Mouse (Mus musculus) intestine, embryonic 16.5 days (tissue): ENCODE results near the gene Cat. TPM values are rescaled to one million over a fixed set of nuclear protein-coding genes. Genes with fewer than 3 reads are reported as not detected.
A peak's percentile ranks its signal among the peaks of the same experiment; 100 is the strongest.

Experiments used
- ATAC-seq: fragments of 200-750 bp; cut with Nextera tagmentation; 2 replicates; pipeline ENCODE4 v1.8.0; 2017; ENCODE audit warnings: moderate TSS enrichment, moderate library complexity
- H3K27ac ChIP-seq: fragments of 300-500 bp; sonication (generic); 2 replicates; pipeline ENCODE4 v1.5.1; 2014; ENCODE audit warnings: mild to moderate bottlenecking, low read length
- H3K27me3 ChIP-seq: fragments of 300-500 bp; sonication (generic); replicated peaks from 2 replicates; pipeline ENCODE4 v1.6.1; 2014; ENCODE audit warnings: low read length, control low read depth, mixed read lengths; ENCODE audit not compliant: control insufficient read depth, insufficient read depth
- H3K36me3 ChIP-seq: fragments of 300-500 bp; sonication (generic); 2 replicates; pipeline ENCODE4 v1.6.1; 2014; ENCODE audit warnings: low read length, control low read depth; ENCODE audit not compliant: control insufficient read depth, insufficient read depth
- H3K4me1 ChIP-seq: fragments of 300-500 bp; sonication (generic); 2 replicates; pipeline ENCODE4 v1.6.1; 2014; ENCODE audit warnings: low read length, control low read depth, mixed read lengths; ENCODE audit not compliant: control insufficient read depth, insufficient read depth
- H3K4me2 ChIP-seq: fragments of 300-500 bp; sonication (generic); 2 replicates; pipeline ENCODE4 v1.6.1; 2014; ENCODE audit warnings: low read depth, low read length, control low read depth
- H3K4me3 ChIP-seq: fragments of 300-500 bp; sonication (generic); 2 replicates; pipeline ENCODE4 v1.5.1; 2014; ENCODE audit warnings: mild to moderate bottlenecking, low read length
- H3K9ac ChIP-seq: fragments of 300-500 bp; sonication (generic); 2 replicates; pipeline ENCODE4 v1.6.1; 2014; ENCODE audit warnings: low read depth, low read length
- H3K9me3 ChIP-seq: fragments of 300-500 bp; sonication (generic); 2 replicates; pipeline ENCODE4 v1.6.1; 2016; ENCODE audit warnings: low read length, control low read depth; ENCODE audit not compliant: control insufficient read depth
- WGBS: fragments of 180-500 bp; shearing (Covaris S2); extraction: QIAGEN DNeasy Blood & Tissue Kit; methylation state at CpG from one replicate; pipeline ENCODE4 v1.1.7; 2014; 5-methylcytosine and 5-hydroxymethylcytosine counted together
- polyA plus RNA-seq: library from polyadenylated mRNA; unstranded; fragments of >200 nt; fragmentation: Nextera tagmentation; extraction: Ambion mirVana; gene quantifications from 2 replicates; pipeline ENCODE4 v1.2.1, GENCODE M21; 2015

Cat gene
- polyA plus RNA-seq, 1 experiment from 2014 or later: 169 TPM

DNA sequence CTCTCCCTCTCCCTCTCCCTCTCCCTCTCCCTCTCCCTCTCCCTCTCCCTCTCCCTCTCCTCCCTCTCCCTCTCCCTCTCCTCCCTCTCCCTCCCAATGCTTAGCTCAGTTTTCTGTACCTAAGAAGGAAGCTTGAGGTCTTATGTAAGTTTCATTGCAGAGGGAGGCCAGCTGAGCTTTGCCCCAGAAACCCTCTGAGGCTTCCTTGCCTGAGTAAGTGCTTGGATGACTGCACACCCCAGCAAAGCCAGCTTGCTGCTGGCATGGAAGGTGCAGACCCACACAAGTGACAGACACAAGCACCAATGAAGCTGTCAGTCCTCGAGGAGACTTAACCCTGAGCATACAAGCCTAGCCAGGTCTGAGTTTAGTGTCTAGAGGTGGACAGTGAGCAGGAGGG, 54.2 kb downstream of the Cat start:
- Histone ChIP-seq H3K4me2 (no peak overlapping the region), H3K4me3 (no peak overlapping the region), H3K36me3 (no peaks in the 10 kb centered on the region), H3K9ac (no peak overlapping the region), H3K9me3 (no peaks in the 10 kb centered on the region), H3K27me3 (no peaks in the 10 kb centered on the region), H3K27ac (no peak overlapping the region), H3K4me1 (peaks cover 1% of the 10 kb centered on the region)
- ATAC-seq: no peak
- WGBS: 42% methylated on average over 1 of the region's 1 CpGs

DNA sequence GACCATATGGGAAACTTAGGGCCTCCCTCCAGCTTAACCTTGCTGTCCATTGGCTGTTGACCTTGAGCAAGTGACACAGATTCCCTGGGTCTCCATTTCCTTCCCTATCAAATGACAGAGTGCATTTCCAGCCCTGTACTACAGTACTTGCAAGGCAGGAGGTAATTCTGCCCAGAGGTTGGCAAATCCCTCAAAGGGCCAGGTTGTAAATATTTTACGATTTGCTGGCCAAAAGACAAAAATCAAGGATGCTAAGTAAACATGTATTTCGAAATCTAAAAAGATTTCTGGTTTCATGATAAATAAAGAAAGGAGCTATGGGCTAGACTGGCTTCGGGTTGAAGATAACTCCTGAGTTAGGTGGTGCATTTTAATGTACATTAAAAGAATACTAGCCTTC, 56.6 kb downstream of the Cat start:
- Histone ChIP-seq H3K4me2 (no peak overlapping the region), H3K9me3 (no peaks in the 10 kb centered on the region), H3K4me3 (no peak overlapping the region), H3K4me1 (no peaks in the 10 kb centered on the region), H3K27me3 (no peaks in the 10 kb centered on the region), H3K27ac (no peak overlapping the region), H3K9ac (no peak overlapping the region), H3K36me3 (no peaks in the 10 kb centered on the region)
- no peak for ATAC-seq
- 71% methylated on average over 3 of the region's 3 CpGs for WGBS

DNA sequence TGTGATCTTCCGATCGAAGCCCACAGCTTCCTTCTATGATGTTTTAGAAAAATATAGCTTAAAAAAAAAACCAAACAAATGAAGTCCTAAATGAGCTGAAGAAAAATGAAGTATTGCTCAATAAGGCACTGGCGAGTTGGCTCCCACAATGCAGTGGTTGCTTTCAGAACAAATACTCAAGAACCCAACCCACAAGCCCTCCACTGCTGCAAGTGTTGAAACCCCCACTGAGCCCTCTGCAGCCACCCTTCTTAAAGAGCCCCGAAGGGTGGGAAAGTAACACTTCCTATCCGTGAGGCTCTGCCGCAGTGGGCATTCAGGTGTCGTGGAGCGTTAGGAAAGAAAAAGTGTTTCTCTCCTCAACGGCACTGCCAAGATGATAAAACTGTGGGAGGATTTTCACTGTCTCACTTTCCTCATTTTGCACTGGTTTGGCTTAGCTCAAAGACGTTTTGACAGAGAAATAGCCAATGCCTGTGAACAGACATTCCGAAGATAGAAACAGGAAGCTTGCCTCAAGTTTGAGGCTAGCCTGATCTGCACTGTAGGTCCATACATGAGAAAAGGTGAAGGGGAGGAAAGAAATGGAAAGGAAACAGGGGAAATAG, 59.4 kb downstream of the Cat start:
- H3K9ac ChIP-seq: no peak overlapping the region
- 71% methylated on average over 11 of the region's 11 CpGs for WGBS
- ATAC-seq: no peak
- no peaks in the 10 kb centered on the region for H3K4me1 ChIP-seq
- H3K4me2 ChIP-seq: no peak overlapping the region
- H3K36me3 ChIP-seq: no peaks in the 10 kb centered on the region
- H3K27me3 ChIP-seq: no peaks in the 10 kb centered on the region
- no peak overlapping the region for H3K4me3 ChIP-seq
- H3K9me3 ChIP-seq: no peaks in the 10 kb centered on the region
- H3K27ac ChIP-seq: no peak overlapping the region

DNA sequence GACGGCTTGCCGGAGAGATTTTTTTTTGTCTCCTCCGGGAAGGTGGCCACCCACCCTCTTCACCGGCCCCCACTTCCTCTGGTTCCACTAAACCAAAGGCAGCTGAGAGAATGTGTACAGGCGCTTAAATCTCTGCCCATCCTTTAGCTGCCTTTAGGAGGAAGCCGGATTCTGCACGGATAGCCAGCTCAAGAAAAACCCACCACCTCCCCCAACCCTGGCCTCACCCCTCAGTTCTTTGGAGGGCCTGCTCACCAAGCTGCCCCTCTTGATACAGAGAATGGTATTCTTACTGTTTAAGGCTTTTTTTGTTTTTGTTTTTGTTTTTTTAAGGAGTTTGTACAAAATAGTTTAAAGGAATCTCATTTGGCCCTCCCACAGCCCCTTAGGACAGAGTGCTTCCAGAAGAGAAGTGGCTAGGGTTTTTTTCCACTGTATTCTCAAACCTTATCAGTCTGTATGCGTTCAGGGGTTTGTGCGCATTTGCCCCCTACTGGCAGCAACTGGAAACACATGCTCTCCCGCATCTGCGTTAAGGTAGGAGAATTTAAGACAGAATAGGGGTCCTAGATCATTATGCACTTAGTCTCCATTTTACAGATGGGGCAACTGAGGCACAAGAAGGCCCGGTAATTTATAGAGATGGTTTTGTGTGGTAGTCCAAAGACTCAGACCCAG, 60.5 kb downstream of the Cat start:
- ATAC-seq: peak; percentile 52; the same call in 1 of the 2 replicates
- Histone ChIP-seq H3K4me2 (0 out of 2 replicates have a peak overlapping the region, but pooled peaks have one; percentile 13), H3K9me3 (no peaks in the 10 kb centered on the region), H3K9ac (no peak overlapping the region), H3K27me3 (no peaks in the 10 kb centered on the region), H3K4me3 (no peak overlapping the region), H3K36me3 (no peaks in the 10 kb centered on the region), H3K27ac (no peak overlapping the region), H3K4me1 (no peaks in the 10 kb centered on the region)
- WGBS: 25% methylated on average over 12 of the region's 12 CpGs

DNA sequence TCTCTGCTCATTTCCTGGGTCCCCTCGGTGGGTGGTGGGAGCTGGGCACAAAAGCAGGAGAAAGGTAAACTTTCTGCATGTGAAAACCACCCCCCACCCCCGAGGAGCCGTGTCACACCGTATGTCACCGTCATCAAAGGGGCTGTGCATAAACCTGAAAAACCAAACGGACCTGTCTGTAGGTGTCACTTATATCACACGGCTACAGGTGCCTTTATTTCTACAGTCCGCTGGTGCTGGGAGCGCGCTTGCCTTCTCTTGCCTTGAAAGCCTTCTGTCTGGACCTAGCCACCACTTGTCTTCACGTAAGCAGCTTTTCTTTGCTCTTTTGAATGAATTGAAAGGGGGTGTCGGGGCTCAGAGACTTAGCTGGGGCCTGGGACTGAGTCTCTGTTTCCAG, 61.1 kb downstream of the Cat start:
- WGBS: 64% methylated on average over 12 of the region's 12 CpGs
- Histone ChIP-seq H3K4me3 (no peak overlapping the region), H3K27ac (no peak overlapping the region), H3K36me3 (no peaks in the 10 kb centered on the region), H3K9me3 (no peaks in the 10 kb centered on the region), H3K9ac (no peak overlapping the region), H3K27me3 (no peaks in the 10 kb centered on the region), H3K4me1 (no peaks in the 10 kb centered on the region), H3K4me2 (0 out of 2 replicates have a peak overlapping the region, but pooled peaks have one; percentile 13)
- no peak for ATAC-seq

DNA sequence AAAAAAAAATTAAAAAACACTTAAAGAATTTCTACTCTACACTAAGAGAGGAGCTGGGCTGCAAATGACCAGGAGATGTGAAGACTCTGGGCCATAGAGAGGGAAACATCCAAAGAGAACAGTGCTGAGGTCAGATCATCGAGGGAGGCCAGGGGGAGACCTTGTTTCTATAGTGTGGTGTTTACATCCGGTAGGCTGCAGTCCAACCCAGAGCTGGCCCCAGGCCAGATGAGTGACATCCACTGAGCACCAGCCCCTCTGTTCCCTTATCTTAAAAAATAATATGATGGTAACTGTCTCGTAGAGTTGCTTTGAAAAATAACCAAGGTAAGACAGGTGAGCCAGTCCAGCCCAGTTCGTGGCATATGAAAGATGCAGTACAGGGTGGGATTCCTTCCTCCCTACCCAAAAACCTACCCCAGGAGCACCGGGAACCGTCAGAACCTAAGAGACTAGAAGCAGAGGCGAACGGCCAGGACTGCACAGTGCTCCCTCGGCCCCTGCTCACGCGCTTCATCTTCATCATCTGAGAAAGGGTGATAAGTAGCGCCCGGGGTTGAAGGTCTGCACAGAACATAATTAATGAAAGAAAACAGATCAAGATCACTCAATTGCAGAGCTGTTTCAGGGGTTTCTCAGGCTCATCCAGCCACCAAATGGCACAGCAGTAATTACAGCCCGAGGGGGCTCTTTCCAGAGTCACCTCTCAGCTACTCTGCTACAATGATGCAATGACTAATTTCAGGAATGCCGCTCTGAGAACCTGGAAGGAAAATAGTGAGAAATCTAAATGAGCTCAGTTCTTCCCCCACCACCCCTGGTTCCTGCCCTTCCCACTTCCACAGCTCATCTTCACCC, 64.1 kb downstream of the Cat start:
- H3K9ac ChIP-seq: no peak overlapping the region
- H3K9me3 ChIP-seq: no peaks in the 10 kb centered on the region
- 49% methylated on average over 15 of the region's 15 CpGs for WGBS
- H3K4me2 ChIP-seq: no peak overlapping the region
- ATAC-seq: 0 out of 2 replicates have a peak, but pooled peaks have one; percentile 39
- no peaks in the 10 kb centered on the region for H3K27me3 ChIP-seq
- H3K4me3 ChIP-seq: no peak overlapping the region
- no peaks in the 10 kb centered on the region for H3K4me1 ChIP-seq
- no peaks in the 10 kb centered on the region for H3K36me3 ChIP-seq
- H3K27ac ChIP-seq: no peak overlapping the region

DNA sequence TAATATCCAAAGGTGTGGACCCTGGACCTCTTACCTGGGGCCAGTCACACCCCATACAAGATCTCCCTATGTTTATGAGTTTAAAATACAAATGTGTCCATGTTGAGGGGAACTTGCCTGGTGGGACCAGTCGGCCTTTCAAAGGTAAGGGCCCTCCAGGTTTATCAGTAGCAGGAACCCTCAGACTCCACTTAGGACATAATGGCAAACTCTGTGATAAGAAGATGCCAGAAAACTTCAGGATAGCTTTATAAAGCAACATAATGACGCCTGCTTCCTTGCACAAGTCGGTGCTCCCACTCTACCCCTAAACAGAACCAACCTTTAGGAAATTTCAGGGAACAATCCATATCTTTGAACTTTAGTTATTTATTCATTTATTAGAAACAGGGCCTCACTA, 69.2 kb downstream of the Cat start:
- ATAC-seq: peak; percentile 34; the same call in 1 of the 2 replicates
- Histone ChIP-seq H3K9me3 (no peaks in the 10 kb centered on the region), H3K4me1 (no peaks in the 10 kb centered on the region), H3K27me3 (no peaks in the 10 kb centered on the region), H3K4me2 (no peak overlapping the region), H3K27ac (no peak overlapping the region), H3K4me3 (no peak overlapping the region), H3K9ac (no peak overlapping the region), H3K36me3 (no peaks in the 10 kb centered on the region)
- 79% methylated on average over 3 of the region's 3 CpGs for WGBS

DNA sequence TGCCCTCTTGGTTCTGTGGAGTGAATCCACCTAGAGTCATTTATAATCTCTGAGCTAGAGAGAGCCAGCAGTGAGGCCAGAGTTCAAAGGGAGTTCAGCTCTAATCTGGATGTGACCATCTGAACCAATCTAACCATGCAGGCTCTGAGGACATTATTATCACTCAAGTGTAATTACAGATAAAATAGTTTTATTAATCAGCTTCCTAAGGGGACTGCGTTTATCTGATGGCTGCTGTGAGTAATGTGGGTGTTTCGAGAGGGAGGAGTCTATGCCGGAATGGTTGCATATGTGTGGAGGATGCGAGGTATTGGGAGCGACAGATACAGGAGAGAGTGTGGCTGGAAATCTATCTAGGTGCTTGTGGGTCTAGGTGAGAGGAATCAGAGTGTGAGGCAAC, 71.6 kb downstream of the Cat start:
- peak; percentile 82 for ATAC-seq
- Histone ChIP-seq H3K4me3 (no peak overlapping the region), H3K27me3 (no peaks in the 10 kb centered on the region), H3K4me1 (no peaks in the 10 kb centered on the region), H3K9ac (no peak overlapping the region), H3K36me3 (no peaks in the 10 kb centered on the region), H3K27ac (no peak overlapping the region), H3K4me2 (no peak overlapping the region), H3K9me3 (no peaks in the 10 kb centered on the region)
- 44% methylated on average over 5 of the region's 5 CpGs for WGBS

DNA sequence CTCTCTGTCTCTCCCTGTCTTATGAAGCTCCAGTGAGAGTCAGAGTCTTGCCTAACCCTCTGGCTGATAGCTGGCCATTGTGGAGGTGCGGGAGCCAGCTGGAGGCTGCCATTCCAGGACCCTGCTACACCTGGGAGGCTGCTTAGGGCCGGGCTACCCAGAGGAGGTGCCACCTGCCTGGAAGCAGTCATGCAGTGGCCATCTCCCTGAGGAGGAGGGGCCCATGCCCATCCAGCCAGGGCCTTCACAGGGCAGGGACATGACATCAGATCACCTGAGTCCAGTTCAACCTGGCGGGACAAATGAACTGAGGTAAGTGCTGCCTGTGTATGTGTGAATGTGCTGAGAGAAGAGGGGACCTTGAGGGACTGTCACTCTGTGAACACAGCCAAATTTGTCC, 73.1 kb downstream of the Cat start:
- H3K4me2 ChIP-seq: no peak overlapping the region
- ATAC-seq: no peak
- 0 out of 2 replicates have a peak, but pooled peaks cover 2% of the 10 kb centered on the region for H3K4me1 ChIP-seq
- H3K9me3 ChIP-seq: no peaks in the 10 kb centered on the region
- no peak overlapping the region for H3K9ac ChIP-seq
- H3K36me3 ChIP-seq: no peaks in the 10 kb centered on the region
- H3K27me3 ChIP-seq: no peaks in the 10 kb centered on the region
- 92% methylated on average over 3 of the region's 3 CpGs for WGBS
- no peak overlapping the region for H3K27ac ChIP-seq
- no peak overlapping the region for H3K4me3 ChIP-seq
